Mouse (Mus musculus) hindbrain, embryonic 10.5 days (tissue): ENCODE measurements at regions not wholly inside any gene's neighbourhood (a gene's known extent, or its start where the extent isn't known, plus 50 kb on each side); places are given as distances from the start of the nearest gene placed in this dataset.
A peak's percentile ranks its signal among the peaks of the same experiment; 100 is the strongest.

Experiments used
- DNase-seq: peaks from one replicate; pipeline ENCODE4 v3.0.0-alpha.2; 2017; ENCODE audit warnings: low spot score
- H3K27ac ChIP-seq: fragments of 300-500 bp; sonication (generic); 2 replicates; pipeline ENCODE4 v1.5.1; 2016; ENCODE audit warnings: mild to moderate bottlenecking, moderate library complexity
- H3K27me3 ChIP-seq: fragments of 300-500 bp; sonication (generic); 2 replicates; pipeline ENCODE4 v1.6.1; 2016; ENCODE audit warnings: mild to moderate bottlenecking; ENCODE audit not compliant: poor library complexity, insufficient read depth, severe bottlenecking
- H3K36me3 ChIP-seq: fragments of 300-500 bp; sonication (generic); 2 replicates; pipeline ENCODE4 v1.6.1; 2016; ENCODE audit warnings: mild to moderate bottlenecking, moderate library complexity
- H3K4me1 ChIP-seq: fragments of 300-500 bp; sonication (generic); replicated peaks from 2 replicates; pipeline ENCODE4 v1.6.1; 2016; ENCODE audit warnings: mild to moderate bottlenecking
- H3K4me3 ChIP-seq: fragments of 300-500 bp; sonication (generic); 2 replicates; pipeline ENCODE4 v1.5.1; 2016; ENCODE audit warnings: mild to moderate bottlenecking, moderate library complexity
- H3K9me3 ChIP-seq: fragments of 300-500 bp; sonication (generic); 2 replicates; pipeline ENCODE4 v1.6.1; 2016; ENCODE audit warnings: mild to moderate bottlenecking, moderate library complexity
- WGBS: fragments of 180-500 bp; shearing (Covaris S2); methylation state at CpG from one replicate; pipeline ENCODE4 v1.1.7; 2016; 5-methylcytosine and 5-hydroxymethylcytosine counted together

GRCm38 (mm10) chr8:25388811-25389210, 564.6 kb upstream of the Adam5 start:
- no peak for DNase-seq

DNA sequence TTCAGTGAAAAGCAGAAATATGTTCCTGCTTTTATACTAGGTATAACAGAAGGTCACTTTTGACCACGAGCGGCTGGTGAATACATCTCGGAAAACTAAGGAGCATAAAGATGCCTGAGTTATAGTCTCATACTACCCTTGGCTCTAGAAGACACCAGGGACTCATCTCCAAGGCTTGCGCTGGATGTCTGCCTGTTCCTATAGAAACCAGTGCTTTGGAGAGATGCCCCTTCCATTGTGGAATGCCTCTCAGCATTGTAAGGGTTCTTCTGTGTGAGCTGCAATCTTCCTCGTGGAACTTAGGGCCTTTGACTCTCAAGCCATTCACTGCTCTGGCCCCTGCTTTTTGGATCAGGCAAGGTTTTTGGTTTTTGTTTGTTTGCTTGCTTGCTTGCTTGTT, 561.0 kb upstream of the Adam5 start:
- H3K36me3 ChIP-seq, result no peaks in the 10 kb centered on the region
- no peaks in the 10 kb centered on the region; the same call in 1 of the 2 replicates for H3K27me3 ChIP-seq
- no peak overlapping the region for H3K27ac ChIP-seq
- no peak for DNase-seq
- H3K4me3 ChIP-seq, result no peak overlapping the region
- H3K4me1 ChIP-seq, result peaks cover 18% of the 10 kb centered on the region
- H3K9me3 ChIP-seq, result peaks cover 1% of the 10 kb centered on the region; the same call in 1 of the 2 replicates
- WGBS, result 59% methylated on average over 5 of the region's 5 CpGs

More at GRCm38 (mm10) chr8:25388811-25389210, 564.6 kb upstream of the Adam5 start:
- WGBS, result 60% methylated on average over 9 of the region's 9 CpGs
- Histone ChIP-seq H3K4me1 (peaks cover 41% of the 10 kb centered on the region), H3K9me3 (no peaks in the 10 kb centered on the region), H3K4me3 (no peak overlapping the region), H3K27ac (peak overlapping the region; percentile 70; the same call in 1 of the 2 replicates), H3K27me3 (no peaks in the 10 kb centered on the region; the same call in 1 of the 2 replicates), H3K36me3 (no peaks in the 10 kb centered on the region)

DNA sequence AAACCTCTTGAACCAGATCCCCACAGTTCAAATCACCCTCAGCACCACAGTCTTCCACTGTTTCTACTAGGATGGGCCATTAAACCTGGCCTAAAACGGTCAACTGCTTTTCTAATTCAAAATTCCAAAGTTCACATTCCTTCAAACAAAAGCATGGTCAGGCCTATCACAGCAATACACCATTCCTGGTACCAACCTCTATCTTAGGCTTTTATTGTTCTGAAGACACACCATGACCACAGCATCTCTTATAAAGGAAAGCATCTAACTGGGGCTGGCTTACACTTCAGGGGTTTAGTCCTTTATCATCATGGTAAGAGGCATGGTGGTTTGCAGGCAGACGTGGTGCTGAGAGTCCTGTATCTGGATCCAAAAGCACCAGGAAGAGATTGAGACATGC, 560.4 kb upstream of the Adam5 start:
- Histone ChIP-seq H3K36me3 (no peaks in the 10 kb centered on the region), H3K27ac (no peak overlapping the region)
- 69% methylated on average over 2 of the region's 2 CpGs for WGBS

GRCm38 (mm10) chr8:25373276-25373675, 549.1 kb upstream of the Adam5 start:
- H3K4me1 ChIP-seq, result peaks cover 16% of the 10 kb centered on the region
- no peaks in the 10 kb centered on the region for H3K36me3 ChIP-seq
- no peak overlapping the region for H3K4me3 ChIP-seq
- H3K27ac ChIP-seq, result no peak overlapping the region
- 82% methylated on average over 8 of the region's 8 CpGs for WGBS
- peaks cover 9% of the 10 kb centered on the region for H3K27me3 ChIP-seq
- DNase-seq, result no peak
- H3K9me3 ChIP-seq, result no peaks in the 10 kb centered on the region

More for the DNA sequence above, 560.4 kb upstream of the Adam5 start:
- no peak for DNase-seq
- peaks cover 12% of the 10 kb centered on the region for H3K4me1 ChIP-seq
- H3K27me3 ChIP-seq, result no peaks in the 10 kb centered on the region; the same call in 1 of the 2 replicates
- peaks cover 6% of the 10 kb centered on the region; the same call in 1 of the 2 replicates for H3K9me3 ChIP-seq
- H3K4me3 ChIP-seq, result no peak overlapping the region

- no peaks in the 10 kb centered on the region for H3K36me3 ChIP-seq
- WGBS, result 38% methylated on average over 11 of the region's 11 CpGs
- H3K4me3 ChIP-seq, result no peak overlapping the region
- H3K27ac ChIP-seq, result no peak overlapping the region
- DNase-seq, result no peak
- peaks cover 24% of the 10 kb centered on the region for H3K4me1 ChIP-seq
- H3K27me3 ChIP-seq, result peaks cover 10% of the 10 kb centered on the region
- H3K9me3 ChIP-seq, result no peaks in the 10 kb centered on the region
Observed at GRCm38 (mm10) chr8:25370947-25371346, 546.8 kb upstream of the Adam5 start.

GRCm38 (mm10) chr8:25369331-25369730, 545.2 kb upstream of the Adam5 start:
- H3K36me3 ChIP-seq, result no peaks in the 10 kb centered on the region
- peaks cover 24% of the 10 kb centered on the region for H3K4me1 ChIP-seq
- 85% methylated on average over 2 of the region's 2 CpGs for WGBS
- DNase-seq, result no peak
- H3K9me3 ChIP-seq, result no peaks in the 10 kb centered on the region
- H3K27ac ChIP-seq, result no peak overlapping the region; the same call in 1 of the 2 replicates
- H3K4me3 ChIP-seq, result no peak overlapping the region
- H3K27me3 ChIP-seq, result peaks cover 10% of the 10 kb centered on the region

GRCm38 (mm10) chr8:25368561-25369091, 544.5 kb upstream of the Adam5 start:
- H3K4me3 ChIP-seq, result peak overlapping the region; percentile 37
- peaks cover 10% of the 10 kb centered on the region for H3K27me3 ChIP-seq
- peak overlapping the region; percentile 82 for H3K27ac ChIP-seq
- H3K9me3 ChIP-seq, result no peaks in the 10 kb centered on the region
- peaks cover 24% of the 10 kb centered on the region for H3K4me1 ChIP-seq
- 2% methylated on average over 11 of the region's 11 CpGs for WGBS
- H3K36me3 ChIP-seq, result no peaks in the 10 kb centered on the region
- DNase-seq, result peak; percentile 70

GRCm38 (mm10) chr8:25367806-25368549, 543.8 kb upstream of the Adam5 start:
- peaks cover 24% of the 10 kb centered on the region for H3K4me1 ChIP-seq

DNA sequence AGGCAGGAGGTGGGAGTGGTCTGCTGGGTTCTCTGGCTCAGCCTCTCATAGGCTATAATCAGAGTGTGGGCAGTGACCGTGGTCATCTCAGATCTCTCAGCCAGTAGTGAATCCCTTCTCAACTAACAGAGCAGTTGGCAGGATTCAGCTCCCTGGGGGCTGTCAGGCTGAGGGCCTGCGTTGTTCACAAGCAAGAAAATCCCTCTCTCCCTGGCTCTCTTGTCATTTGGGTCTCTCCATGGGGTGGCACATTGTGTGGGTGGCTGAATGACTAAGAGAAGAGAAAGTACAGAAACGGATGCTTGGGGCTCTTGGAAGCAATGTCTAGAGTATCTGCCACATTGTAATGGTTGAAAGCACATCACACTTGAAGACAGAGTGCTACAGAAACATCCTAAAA, 542.0 kb upstream of the Adam5 start:
- DNase-seq, result no peak
- Histone ChIP-seq H3K27me3 (peaks cover 6% of the 10 kb centered on the region), H3K9me3 (no peaks in the 10 kb centered on the region), H3K4me1 (peaks cover 21% of the 10 kb centered on the region), H3K36me3 (no peaks in the 10 kb centered on the region), H3K4me3 (no peak overlapping the region), H3K27ac (no peak overlapping the region)
- WGBS, result 29% methylated on average over 3 of the region's 3 CpGs

More at GRCm38 (mm10) chr8:25367806-25368549, 543.8 kb upstream of the Adam5 start:
- H3K36me3 ChIP-seq, result no peaks in the 10 kb centered on the region
- no peak for DNase-seq
- H3K4me3 ChIP-seq, result peak overlapping the region; percentile 37; the same call in 1 of the 2 replicates
- peaks cover 10% of the 10 kb centered on the region for H3K27me3 ChIP-seq
- H3K9me3 ChIP-seq, result no peaks in the 10 kb centered on the region
- 19% methylated on average over 15 of the region's 15 CpGs for WGBS
- peak overlapping the region; percentile 82 for H3K27ac ChIP-seq

- no peak for DNase-seq
- Histone ChIP-seq H3K4me1 (peaks cover 2% of the 10 kb centered on the region), H3K27me3 (no peaks in the 10 kb centered on the region), H3K27ac (no peak overlapping the region), H3K4me3 (no peak overlapping the region), H3K9me3 (0 out of 2 replicates have a peak, but pooled peaks cover 3% of the 10 kb centered on the region), H3K36me3 (no peaks in the 10 kb centered on the region)
- 77% methylated on average over 9 of the region's 9 CpGs for WGBS
Observed at GRCm38 (mm10) chr8:25362656-25363055, 538.5 kb upstream of the Adam5 start.

DNA sequence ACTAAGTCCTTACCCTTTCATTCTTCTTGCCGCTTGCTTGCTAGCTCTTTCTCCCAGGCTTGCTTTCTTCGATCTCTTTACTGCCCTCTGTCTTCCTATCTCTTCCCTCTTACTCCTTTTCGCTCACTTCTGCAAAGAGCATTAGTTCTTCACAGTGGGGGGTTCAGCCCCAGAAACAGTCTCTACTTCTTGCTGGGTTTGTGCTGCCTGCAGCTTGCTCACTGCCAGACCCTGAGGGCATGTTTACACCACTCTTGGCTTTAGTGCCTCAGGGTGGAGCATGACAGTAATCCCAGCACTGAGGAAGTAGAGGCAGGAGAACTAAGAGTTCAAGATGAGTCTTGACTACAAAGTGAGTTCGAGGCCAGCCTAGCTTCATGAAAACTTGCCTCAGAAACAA, 538.0 kb upstream of the Adam5 start:
- Histone ChIP-seq H3K4me3 (no peak overlapping the region), H3K27me3 (no peaks in the 10 kb centered on the region), H3K27ac (no peak overlapping the region), H3K36me3 (no peaks in the 10 kb centered on the region), H3K4me1 (no peaks in the 10 kb centered on the region), H3K9me3 (0 out of 2 replicates have a peak, but pooled peaks cover 3% of the 10 kb centered on the region)
- 74% methylated on average over 4 of the region's 4 CpGs for WGBS
- no peak for DNase-seq

DNA sequence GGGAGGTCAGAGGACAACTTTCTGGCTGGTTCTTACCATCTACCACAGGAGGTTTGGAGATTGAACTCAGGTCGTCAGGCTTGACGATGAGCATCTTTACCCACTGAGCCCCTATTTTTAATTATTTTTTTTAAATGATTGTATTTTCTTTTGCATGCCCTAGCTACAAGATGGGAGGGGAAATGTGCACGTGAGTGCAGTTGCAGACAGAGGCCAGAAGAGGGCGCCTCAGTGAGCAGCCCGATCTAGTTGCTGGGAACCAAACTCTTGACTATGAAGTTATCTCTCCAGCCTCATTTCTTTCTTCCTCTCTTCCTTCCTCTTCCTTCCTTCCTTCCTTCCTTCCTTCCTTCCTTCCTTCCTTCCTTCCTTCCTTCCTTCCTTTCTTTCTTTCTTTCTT, 537.3 kb upstream of the Adam5 start:
- DNase-seq, result no peak
- 0 out of 2 replicates have a peak, but pooled peaks cover 3% of the 10 kb centered on the region for H3K9me3 ChIP-seq
- H3K4me1 ChIP-seq, result no peaks in the 10 kb centered on the region
- no peaks in the 10 kb centered on the region for H3K27me3 ChIP-seq
- no peak overlapping the region for H3K27ac ChIP-seq
- H3K36me3 ChIP-seq, result no peaks in the 10 kb centered on the region
- H3K4me3 ChIP-seq, result no peak overlapping the region
- WGBS, result 88% methylated on average over 5 of the region's 5 CpGs

- Histone ChIP-seq H3K27ac (no peak overlapping the region), H3K4me1 (peaks cover 8% of the 10 kb centered on the region; the same call in 1 of the 2 replicates), H3K27me3 (peaks cover 21% of the 10 kb centered on the region), H3K36me3 (no peaks in the 10 kb centered on the region), H3K9me3 (0 out of 2 replicates have a peak, but pooled peaks cover 3% of the 10 kb centered on the region), H3K4me3 (no peak overlapping the region)
- WGBS, result 93% methylated on average over 12 of the region's 12 CpGs
- DNase-seq, result no peak
Observed at GRCm38 (mm10) chr8:25358539-25359165, 534.5 kb upstream of the Adam5 start.
